Mouse (Mus musculus) heart, postnatal 0 days (tissue): ENCODE results near the gene Clic6.

ENCODE experiments used
- CTCF ChIP-seq: IDR thresholded peaks from 2 replicates; pipeline ENCODE4 v1.5.1; 2016; ENCODE audit warnings: antibody characterized with exemption, control low read depth, low read depth
- EP300 ChIP-seq: IDR thresholded peaks from 2 replicates; pipeline ENCODE4 v1.6.1; 2016; ENCODE audit warnings: antibody characterized with exemption, low read depth

DNA sequence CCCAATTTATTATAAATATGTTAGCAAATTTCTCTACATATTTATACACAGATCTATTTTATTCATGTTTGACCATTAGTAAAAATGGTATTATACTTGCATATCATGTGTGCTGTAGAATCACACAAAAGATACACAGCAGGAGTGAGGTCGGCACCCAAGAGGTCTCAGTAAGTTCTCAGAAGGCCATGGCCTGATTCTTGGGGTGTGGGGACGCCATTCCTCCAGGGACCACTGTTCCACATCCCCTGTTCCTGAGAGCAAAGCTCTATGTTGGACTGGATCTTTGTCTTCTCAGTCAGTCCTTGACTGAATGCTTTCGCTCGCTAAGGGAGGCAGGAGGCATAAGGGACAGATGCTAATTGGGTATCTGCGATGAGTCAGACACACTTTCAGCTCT, at the start of gene Clic6:
- TF ChIP-seq CTCF (no peak), EP300 (no peak)
